Mouse (Mus musculus): ENCODE results near the gene Gm35549. TPM values are rescaled to one million over a fixed set of nuclear protein-coding genes. Genes with fewer than 3 reads are reported as not detected.
"Not testable (repeated sequence)": the region's sequence is repeated elsewhere in the genome, so short reads cannot be mapped to it uniquely, and the experiment has no call there.

Gene Gm35549
- polyA plus RNA-seq, 1 experiment, result not detected

GRCm38 (mm10) chr9:122865697-122866166 lies 21.9 kb upstream of the Gm35549 start, which contains the start of gene Zfp445:
TSS of gene Zfp445 (minus strand) at chr9:122866006.
- WGBS, result under 1% methylated on average over 34 of the region's 34 CpGs
- Histone ChIP-seq H3K36me3 (ENCODE audit: control insufficient read depth, insufficient read depth, low read length) (peaks cover 13% of the 10 kb centered on the region), H3K27me3 (ENCODE audit: control insufficient read depth, insufficient read depth, low read length) (no peaks in the 10 kb centered on the region), H3K4me3 (ENCODE audit: low read depth, low read length) (peak within 1 kb of the TSS; percentile 99), H3K27ac (ENCODE audit: insufficient read depth, low read depth, low read length) (peak within 1 kb of the TSS; percentile 80), H3K4me1 (ENCODE audit: control insufficient read depth, insufficient read depth, insufficient read length, low read length) (peaks cover 2% of the 10 kb centered on the region; the same call in 1 of the 2 replicates)
- TF ChIP-seq POLR2A (IDR thresholded peaks at IDR 0.05; ENCODE audit: low read depth, low read length), result peak; percentile 69
- TF ChIP-seq CTCF (IDR thresholded peaks at IDR 0.05; ENCODE audit: extremely low read depth, insufficient read length, insufficient replicate concordance, low read depth, low read length), result no peak

GRCm38 (mm10) chr9:122864848-122865247 lies 21.0 kb upstream of the Gm35549 start:
- H3K36me3 ChIP-seq (ENCODE audit: control insufficient read depth, insufficient read depth, low read length), result peaks cover 22% of the 10 kb centered on the region
- no peak overlapping the region for H3K27ac ChIP-seq (ENCODE audit: insufficient read depth, low read depth, low read length)
- WGBS, result 30% methylated on average over 3 of the region's 3 CpGs
- H3K4me3 ChIP-seq (ENCODE audit: low read depth, low read length), result no peak overlapping the region
- TF ChIP-seq CTCF (IDR thresholded peaks at IDR 0.05; ENCODE audit: extremely low read depth, insufficient read length, insufficient replicate concordance, low read depth, low read length) (no peak), POLR2A (IDR thresholded peaks at IDR 0.05; ENCODE audit: low read depth, low read length) (no peak)
- H3K27me3 ChIP-seq (ENCODE audit: control insufficient read depth, insufficient read depth, low read length), result no peaks in the 10 kb centered on the region
- peaks cover 2% of the 10 kb centered on the region; the same call in 1 of the 2 replicates for H3K4me1 ChIP-seq (ENCODE audit: control insufficient read depth, insufficient read depth, insufficient read length, low read length)

GRCm38 (mm10) chr9:122863731-122864130 lies 19.9 kb upstream of the Gm35549 start:
- 37% methylated on average over 2 of the region's 2 CpGs for WGBS
- no peak overlapping the region for H3K27ac ChIP-seq (ENCODE audit: insufficient read depth, low read depth, low read length)
- peaks cover 31% of the 10 kb centered on the region for H3K36me3 ChIP-seq (ENCODE audit: control insufficient read depth, insufficient read depth, low read length)
- H3K27me3 ChIP-seq (ENCODE audit: control insufficient read depth, insufficient read depth, low read length), result no peaks in the 10 kb centered on the region
- TF ChIP-seq CTCF (IDR thresholded peaks at IDR 0.05; ENCODE audit: extremely low read depth, insufficient read length, insufficient replicate concordance, low read depth, low read length) (no peak), POLR2A (IDR thresholded peaks at IDR 0.05; ENCODE audit: low read depth, low read length) (no peak)
- H3K4me3 ChIP-seq (ENCODE audit: low read depth, low read length), result no peak overlapping the region
- peaks cover 2% of the 10 kb centered on the region; the same call in 1 of the 2 replicates for H3K4me1 ChIP-seq (ENCODE audit: control insufficient read depth, insufficient read depth, insufficient read length, low read length)

GRCm38 (mm10) chr9:122860752-122861151 lies 16.9 kb upstream of the Gm35549 start:
- H3K27me3 ChIP-seq (ENCODE audit: control insufficient read depth, insufficient read depth, low read length), result no peaks in the 10 kb centered on the region
- H3K27ac ChIP-seq (ENCODE audit: insufficient read depth, low read depth, low read length), result no peak overlapping the region
- peaks cover 2% of the 10 kb centered on the region; the same call in 1 of the 2 replicates for H3K4me1 ChIP-seq (ENCODE audit: control insufficient read depth, insufficient read depth, insufficient read length, low read length)
- H3K4me3 ChIP-seq (ENCODE audit: low read depth, low read length), result no peak overlapping the region
- TF ChIP-seq CTCF (IDR thresholded peaks at IDR 0.05; ENCODE audit: extremely low read depth, insufficient read length, insufficient replicate concordance, low read depth, low read length) (no peak), POLR2A (IDR thresholded peaks at IDR 0.05; ENCODE audit: low read depth, low read length) (no peak)
- H3K36me3 ChIP-seq (ENCODE audit: control insufficient read depth, insufficient read depth, low read length), result peaks cover 58% of the 10 kb centered on the region

- Histone ChIP-seq H3K27me3 (ENCODE audit: control insufficient read depth, insufficient read depth, low read length) (no peaks in the 10 kb centered on the region), H3K4me3 (ENCODE audit: low read depth, low read length) (no peak overlapping the region), H3K4me1 (ENCODE audit: control insufficient read depth, insufficient read depth, insufficient read length, low read length) (no peaks in the 10 kb centered on the region), H3K36me3 (ENCODE audit: control insufficient read depth, insufficient read depth, low read length) (peaks cover 89% of the 10 kb centered on the region), H3K27ac (ENCODE audit: insufficient read depth, low read depth, low read length) (no peak overlapping the region)
- TF ChIP-seq POLR2A (IDR thresholded peaks at IDR 0.05; ENCODE audit: low read depth, low read length) (no peak), CTCF (IDR thresholded peaks at IDR 0.05; ENCODE audit: extremely low read depth, insufficient read length, insufficient replicate concordance, low read depth, low read length) (no peak)
- WGBS, result 97% methylated on average over 3 of the region's 3 CpGs
These were observed 12.9 kb upstream of the Gm35549 start for GRCm38 (mm10) chr9:122856716-122857115.

GRCm38 (mm10) chr9:122855617-122856016 lies 11.8 kb upstream of the Gm35549 start:
- Histone ChIP-seq H3K4me3 (ENCODE audit: low read depth, low read length) (no peak overlapping the region), H3K4me1 (ENCODE audit: control insufficient read depth, insufficient read depth, insufficient read length, low read length) (no peaks in the 10 kb centered on the region), H3K27ac (ENCODE audit: insufficient read depth, low read depth, low read length) (no peak overlapping the region), H3K36me3 (ENCODE audit: control insufficient read depth, insufficient read depth, low read length) (peaks cover 88% of the 10 kb centered on the region), H3K27me3 (ENCODE audit: control insufficient read depth, insufficient read depth, low read length) (no peaks in the 10 kb centered on the region)
- WGBS, result 97% methylated on average over 4 of the region's 4 CpGs
- TF ChIP-seq CTCF (IDR thresholded peaks at IDR 0.05; ENCODE audit: extremely low read depth, insufficient read length, insufficient replicate concordance, low read depth, low read length), result no peak
- TF ChIP-seq POLR2A (IDR thresholded peaks at IDR 0.05; ENCODE audit: low read depth, low read length), result no peak

- H3K36me3 ChIP-seq (ENCODE audit: control insufficient read depth, insufficient read depth, low read length), result peaks cover 86% of the 10 kb centered on the region
- H3K27me3 ChIP-seq (ENCODE audit: control insufficient read depth, insufficient read depth, low read length); H3K4me3 ChIP-seq (ENCODE audit: low read depth, low read length); H3K27ac ChIP-seq (ENCODE audit: insufficient read depth, low read depth, low read length); H3K4me1 ChIP-seq (ENCODE audit: control insufficient read depth, insufficient read depth, insufficient read length, low read length): not testable (repeated sequence)
- 76% methylated on average over 3 of the region's 7 CpGs for WGBS
These were observed 11.3 kb upstream of the Gm35549 start for GRCm38 (mm10) chr9:122855141-122855540.
